ENCODE assay signal across 8 mouse cellular contexts in genomic region chr14:8242388-8242920, GRCm38 (mm10). TPM values are rescaled to one million over a fixed set of nuclear protein-coding genes. Genes with fewer than 3 reads are reported as not detected.
DNase-seq lines count a peak whose midpoint lies in the region; ATAC-seq lines count a peak whose summit lies in the region.

No protein-coding gene starts in this region.

- H3K27me3 ChIP-seq in hindbrain, embryonic 10.5 days (ENCODE audit: insufficient read depth, poor library complexity, severe bottlenecking), result peaks cover 4% of the 10 kb centered on the region; the same call in 1 of the 2 replicates
- H3K27me3 ChIP-seq in hindbrain, embryonic 13.5 days, result no peaks in the 10 kb centered on the region
- H3K27me3 ChIP-seq in kidney, embryonic 15.5 days, result no peaks in the 10 kb centered on the region
- H3K27me3 ChIP-seq in liver, embryonic 16.5 days (ENCODE audit: control insufficient read depth, insufficient read depth, low read depth, low read length), result no peaks in the 10 kb centered on the region

- H3K4me2 ChIP-seq in hindbrain, embryonic 13.5 days, result no peak overlapping the region
- H3K4me2 ChIP-seq in kidney, embryonic 15.5 days, result no peak overlapping the region
- no peak overlapping the region for H3K4me2 ChIP-seq in liver, embryonic 16.5 days (ENCODE audit: low read depth, low read length)

- H3K9ac ChIP-seq in hindbrain, embryonic 13.5 days, result no peak overlapping the region
- no peak overlapping the region for H3K9ac ChIP-seq in kidney, embryonic 15.5 days
- 0 out of 2 replicates have a peak overlapping the region, but pooled peaks have one; percentile 9 for H3K9ac ChIP-seq in liver, embryonic 16.5 days (ENCODE audit: low read depth, low read length)

- ATAC-seq in hindbrain, embryonic 13.5 days (ENCODE audit: low FRiP score), result no peak; the same call in 1 of the 2 replicates
- peak; percentile 98 for ATAC-seq in frontal cortex, adult (ENCODE audit: low TSS enrichment)
- peak; percentile 78 for ATAC-seq in kidney, embryonic 15.5 days (replicated peaks; ENCODE audit: low FRiP score)
- no peak for ATAC-seq in liver, embryonic 16.5 days (ENCODE audit: low read depth)

- peak; percentile 39 for DNase-seq in hindbrain, embryonic 10.5 days (ENCODE audit: low spot score)
- DNase-seq in cerebellum, adult 9-10 months, result peak; percentile 51
- peak; percentile 43 for DNase-seq in right cerebral cortex, postnatal 14 days
- no peak for DNase-seq in thymus, postnatal 14 days

- 0 out of 2 replicates have a peak overlapping the region, but pooled peaks have one; percentile 5 for H3K27ac ChIP-seq in hindbrain, embryonic 10.5 days
- no peak overlapping the region for H3K27ac ChIP-seq in hindbrain, embryonic 13.5 days
- no peak overlapping the region for H3K27ac ChIP-seq in kidney, embryonic 15.5 days
- H3K27ac ChIP-seq in liver, embryonic 16.5 days (ENCODE audit: low read length), result peak overlapping the region; percentile 67

- H3K4me3 ChIP-seq in hindbrain, embryonic 10.5 days, result no peak overlapping the region
- H3K4me3 ChIP-seq in hindbrain, embryonic 13.5 days, result no peak overlapping the region
- no peak overlapping the region for H3K4me3 ChIP-seq in kidney, embryonic 15.5 days (replicated peaks)
- no peak overlapping the region for H3K4me3 ChIP-seq in liver, embryonic 16.5 days (ENCODE audit: low read depth, low read length)

- peaks cover 15% of the 10 kb centered on the region; the same call in 1 of the 2 replicates for H3K4me1 ChIP-seq in hindbrain, embryonic 10.5 days (replicated peaks)
- no peaks in the 10 kb centered on the region for H3K4me1 ChIP-seq in hindbrain, embryonic 13.5 days (replicated peaks)
- H3K4me1 ChIP-seq in kidney, embryonic 15.5 days, result no peaks in the 10 kb centered on the region
- H3K4me1 ChIP-seq in liver, embryonic 16.5 days (ENCODE audit: control insufficient read depth, low read depth, low read length), result peaks cover 4% of the 10 kb centered on the region; the same call in 1 of the 2 replicates

- WGBS in hindbrain, embryonic 10.5 days, result 60% methylated on average over 5 of the region's 5 CpGs
- WGBS in hindbrain, embryonic 13.5 days, result 62% methylated on average over 5 of the region's 5 CpGs
- 61% methylated on average over 5 of the region's 5 CpGs for WGBS in kidney, embryonic 15.5 days
- 48% methylated on average over 5 of the region's 5 CpGs for WGBS in liver, embryonic 16.5 days (ENCODE audit: insufficient replicate concordance)

- H3K36me3 ChIP-seq in hindbrain, embryonic 10.5 days, result no peaks in the 10 kb centered on the region
- no peaks in the 10 kb centered on the region for H3K36me3 ChIP-seq in hindbrain, embryonic 13.5 days
- no peaks in the 10 kb centered on the region for H3K36me3 ChIP-seq in kidney, embryonic 15.5 days
- no peaks in the 10 kb centered on the region for H3K36me3 ChIP-seq in liver, embryonic 16.5 days (ENCODE audit: control insufficient read depth, insufficient read depth)

- no peaks in the 10 kb centered on the region for H3K9me3 ChIP-seq in hindbrain, embryonic 10.5 days
- H3K9me3 ChIP-seq in hindbrain, embryonic 13.5 days, result no peaks in the 10 kb centered on the region
- H3K9me3 ChIP-seq in kidney, embryonic 15.5 days (replicated peaks), result no peaks in the 10 kb centered on the region
- H3K9me3 ChIP-seq in liver, embryonic 16.5 days (replicated peaks; ENCODE audit: control insufficient read depth, low read length), result no peaks in the 10 kb centered on the region

RNA-seq across cellular contexts. Expression of gene Acox2, which starts 16.7 kb away (rescaled TPM):
- 0.14 TPM in 1 of 2 replicates, not detected in the other for polyA plus RNA-seq in hindbrain, embryonic 10.5 days (2016; fragmentation: Nextera tagmentation; extraction: Ambion mirVana)
- not detected in 2 replicates for polyA plus RNA-seq in hindbrain, embryonic 13.5 days (2015; fragmentation: Nextera tagmentation; extraction: Ambion mirVana)
- 0.94 and 1.1 TPM in 2 replicates for polyA plus RNA-seq in kidney, embryonic 15.5 days (2015; fragmentation: Nextera tagmentation; extraction: Ambion mirVana)
- 63.5 and 74.1 TPM in 2 replicates for polyA plus RNA-seq in liver, embryonic 16.5 days (2015; fragmentation: Nextera tagmentation; extraction: Ambion mirVana)

RNA-seq across cellular contexts. Expression of gene Kctd6, which starts 28.5 kb away (rescaled TPM):
- 3.8 and 4.0 TPM in 2 replicates for polyA plus RNA-seq in hindbrain, embryonic 10.5 days (2016; fragmentation: Nextera tagmentation; extraction: Ambion mirVana)
- polyA plus RNA-seq in hindbrain, embryonic 13.5 days (2015; fragmentation: Nextera tagmentation; extraction: Ambion mirVana), result 4.1 and 5.1 TPM in 2 replicates
- 9.0 and 9.3 TPM in 2 replicates for polyA plus RNA-seq in kidney, embryonic 15.5 days (2015; fragmentation: Nextera tagmentation; extraction: Ambion mirVana)
- 1.2 TPM in 2 replicates for polyA plus RNA-seq in liver, embryonic 16.5 days (2015; fragmentation: Nextera tagmentation; extraction: Ambion mirVana)

Comparison
In these comparisons a context has a peak if more than half of its experiments do, and no peak if none do; other contexts are left out.
1. H3K27ac ChIP-seq: peak in hindbrain, embryonic 10.5 days (single experiment) and liver, embryonic 16.5 days (single experiment); none in hindbrain, embryonic 13.5 days (single experiment) and kidney, embryonic 15.5 days (single experiment).
2. ATAC-seq: peak in frontal cortex, adult (single experiment) and kidney, embryonic 15.5 days (single experiment); none in hindbrain, embryonic 13.5 days (single experiment) and liver, embryonic 16.5 days (single experiment).
3. RNA of gene Acox2, which starts 16.7 kb away (polyA plus RNA-seq): 63.5 to 74.1 TPM in liver, embryonic 16.5 days; 0.94 to 1.1 TPM in kidney, embryonic 15.5 days, 0.14 TPM in hindbrain, embryonic 10.5 days and not detected in hindbrain, embryonic 13.5 days; every median in the first group is over 10 times any median in the second.